Mouse (Mus musculus): ENCODE results near the gene Hid1. TPM values are rescaled to one million over a fixed set of nuclear protein-coding genes. Genes with fewer than 3 reads are reported as not detected.
"Not testable (repeated sequence)": the region's sequence is repeated elsewhere in the genome, so short reads cannot be mapped to it uniquely, and the experiment has no call there.

The Hid1 gene
- polyA plus RNA-seq, 1 experiment from 2014 or later = 16.1 TPM

GRCm38 (mm10) chr11:115400126-115400525 lies 32.6 kb upstream of the Hid1 start:
- ATAC-seq (ENCODE audit: insufficient read depth, low FRiP score, low TSS enrichment) (no peak), DNase-seq (ENCODE audit: low spot score) (no peak)
- Histone ChIP-seq H3K36me3 (ENCODE audit: control insufficient read depth, insufficient read depth, low read length) (no peaks in the 10 kb centered on the region), H3K4me3 (ENCODE audit: low read depth, low read length) (no peak overlapping the region), H3K4me1 (ENCODE audit: control insufficient read depth, insufficient read depth, low read length) (0 out of 2 replicates have a peak, but pooled peaks cover 2% of the 10 kb centered on the region), H3K9me3 (ENCODE audit: control insufficient read depth, low read length) (no peaks in the 10 kb centered on the region), H3K4me2 (ENCODE audit: low read depth) (no peak overlapping the region), H3K27ac (ENCODE audit: low read depth, low read length) (no peak overlapping the region), H3K9ac (ENCODE audit: low read length) (no peak overlapping the region), H3K27me3 (ENCODE audit: control insufficient read depth, insufficient read depth, low read length) (no peaks in the 10 kb centered on the region)
- 77% methylated on average over 3 of the region's 3 CpGs for WGBS

DNA sequence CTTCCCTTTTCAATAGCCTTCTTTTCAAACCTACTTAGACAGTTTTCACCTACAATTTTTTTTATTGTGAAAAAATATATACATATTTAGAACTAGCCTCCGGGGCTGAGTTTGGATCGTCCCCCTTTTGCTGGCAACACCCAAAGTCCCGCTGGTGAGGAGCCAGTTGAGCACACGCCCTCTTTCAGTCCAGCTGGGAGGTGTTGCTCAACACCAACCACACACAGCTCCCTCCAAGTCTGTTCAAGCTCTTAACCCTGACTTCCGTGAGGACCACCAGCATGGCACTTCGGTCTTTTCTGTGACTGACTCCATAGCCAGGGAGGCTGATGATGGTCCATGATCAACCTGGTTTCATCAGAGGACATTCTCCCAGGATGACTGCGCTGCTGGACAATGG lies 30.5 kb upstream of the Hid1 start:
- H3K27ac ChIP-seq (ENCODE audit: low read depth, low read length) = no peak overlapping the region
- H3K9ac ChIP-seq (ENCODE audit: low read length) = no peak overlapping the region
- DNase-seq (ENCODE audit: low spot score) = no peak
- no peaks in the 10 kb centered on the region for H3K36me3 ChIP-seq (ENCODE audit: control insufficient read depth, insufficient read depth, low read length)
- H3K4me3 ChIP-seq (ENCODE audit: low read depth, low read length) = no peak overlapping the region
- H3K4me1 ChIP-seq (ENCODE audit: control insufficient read depth, insufficient read depth, low read length) = no peaks in the 10 kb centered on the region
- H3K9me3 ChIP-seq (ENCODE audit: control insufficient read depth, low read length) = no peaks in the 10 kb centered on the region
- WGBS = 83% methylated on average over 7 of the region's 7 CpGs
- H3K27me3 ChIP-seq (ENCODE audit: control insufficient read depth, insufficient read depth, low read length) = no peaks in the 10 kb centered on the region
- no peak for ATAC-seq (ENCODE audit: insufficient read depth, low FRiP score, low TSS enrichment)
- H3K4me2 ChIP-seq (ENCODE audit: low read depth) = no peak overlapping the region

GRCm38 (mm10) chr11:115393721-115394325 lies 26.3 kb upstream of the Hid1 start:
- ATAC-seq (ENCODE audit: insufficient read depth, low FRiP score, low TSS enrichment) = no peak
- no peaks in the 10 kb centered on the region for H3K9me3 ChIP-seq (ENCODE audit: control insufficient read depth, low read length)
- H3K4me1 ChIP-seq (ENCODE audit: control insufficient read depth, insufficient read depth, low read length) = no peaks in the 10 kb centered on the region
- H3K36me3 ChIP-seq (ENCODE audit: control insufficient read depth, insufficient read depth, low read length) = peaks cover 5% of the 10 kb centered on the region; the same call in 1 of the 2 replicates
- no peak overlapping the region for H3K27ac ChIP-seq (ENCODE audit: low read depth, low read length)
- no peaks in the 10 kb centered on the region for H3K27me3 ChIP-seq (ENCODE audit: control insufficient read depth, insufficient read depth, low read length)
- WGBS = 61% methylated on average over 33 of the region's 34 CpGs
- H3K4me3 ChIP-seq (ENCODE audit: low read depth, low read length) = no peak overlapping the region
- no peak overlapping the region for H3K4me2 ChIP-seq (ENCODE audit: low read depth)
- no peak overlapping the region; the same call in 1 of the 2 replicates for H3K9ac ChIP-seq (ENCODE audit: low read length)
- no peak for DNase-seq (ENCODE audit: low spot score)

GRCm38 (mm10) chr11:115391358-115391757 lies 23.8 kb upstream of the Hid1 start:
- Histone ChIP-seq H3K36me3 (ENCODE audit: control insufficient read depth, insufficient read depth, low read length) (peaks cover 5% of the 10 kb centered on the region; the same call in 1 of the 2 replicates), H3K4me3 (ENCODE audit: low read depth, low read length) (no peak overlapping the region), H3K4me1 (ENCODE audit: control insufficient read depth, insufficient read depth, low read length) (no peaks in the 10 kb centered on the region), H3K9ac (ENCODE audit: low read length) (no peak overlapping the region), H3K4me2 (ENCODE audit: low read depth) (no peak overlapping the region), H3K27me3 (ENCODE audit: control insufficient read depth, insufficient read depth, low read length) (no peaks in the 10 kb centered on the region), H3K9me3 (ENCODE audit: control insufficient read depth, low read length) (no peaks in the 10 kb centered on the region), H3K27ac (ENCODE audit: low read depth, low read length) (no peak overlapping the region)
- ATAC-seq (ENCODE audit: insufficient read depth, low FRiP score, low TSS enrichment) (no peak), DNase-seq (ENCODE audit: low spot score) (no peak)
- 88% methylated on average over 7 of the region's 7 CpGs for WGBS

DNA sequence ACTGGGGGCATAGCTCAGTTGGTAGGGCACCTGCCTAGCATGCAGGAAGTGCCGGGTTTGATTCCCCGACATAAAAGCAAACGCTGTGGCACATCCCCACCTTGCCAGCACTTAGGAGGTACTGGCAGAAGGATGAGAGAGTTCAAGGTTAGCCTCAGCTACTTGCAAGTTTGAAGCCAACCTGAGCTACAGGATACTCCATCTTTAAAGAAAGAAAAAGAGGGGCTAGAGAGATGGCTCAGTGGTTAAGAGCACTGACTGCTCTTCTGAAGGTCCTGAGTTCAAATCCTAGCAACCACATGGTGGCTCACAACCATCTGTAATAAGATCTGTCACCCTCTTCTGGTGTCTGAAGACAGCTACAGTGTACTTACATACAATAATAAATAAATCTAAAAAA lies 19.3 kb upstream of the Hid1 start:
- DNase-seq (ENCODE audit: low spot score); H3K9ac ChIP-seq (ENCODE audit: low read length); H3K4me2 ChIP-seq (ENCODE audit: low read depth); H3K9me3 ChIP-seq (ENCODE audit: control insufficient read depth, low read length); H3K27me3 ChIP-seq (ENCODE audit: control insufficient read depth, insufficient read depth, low read length); H3K27ac ChIP-seq (ENCODE audit: low read depth, low read length); H3K4me3 ChIP-seq (ENCODE audit: low read depth, low read length); ATAC-seq (ENCODE audit: insufficient read depth, low FRiP score, low TSS enrichment); H3K36me3 ChIP-seq (ENCODE audit: control insufficient read depth, insufficient read depth, low read length): not testable (repeated sequence)
- peaks cover 22% of the 10 kb centered on the region for H3K4me1 ChIP-seq (ENCODE audit: control insufficient read depth, insufficient read depth, low read length)
- WGBS = 92% methylated on average over 3 of the region's 3 CpGs

- WGBS = 82% methylated on average over 5 of the region's 5 CpGs
- Histone ChIP-seq H3K27me3 (ENCODE audit: control insufficient read depth, insufficient read depth, low read length) (no peaks in the 10 kb centered on the region), H3K4me3 (ENCODE audit: low read depth, low read length) (no peak overlapping the region), H3K4me2 (ENCODE audit: low read depth) (no peak overlapping the region), H3K9me3 (ENCODE audit: control insufficient read depth, low read length) (no peaks in the 10 kb centered on the region), H3K4me1 (ENCODE audit: control insufficient read depth, insufficient read depth, low read length) (peaks cover 22% of the 10 kb centered on the region), H3K27ac (ENCODE audit: low read depth, low read length) (no peak overlapping the region), H3K9ac (ENCODE audit: low read length) (no peak overlapping the region), H3K36me3 (ENCODE audit: control insufficient read depth, insufficient read depth, low read length) (no peaks in the 10 kb centered on the region; the same call in 1 of the 2 replicates)
- ATAC-seq (ENCODE audit: insufficient read depth, low FRiP score, low TSS enrichment) (no peak), DNase-seq (ENCODE audit: low spot score) (no peak)
These were observed 17.0 kb upstream of the Hid1 start for GRCm38 (mm10) chr11:115384587-115384986.

- H3K4me2 ChIP-seq (ENCODE audit: low read depth) = peak overlapping the region; percentile 87
- H3K4me1 ChIP-seq (ENCODE audit: control insufficient read depth, insufficient read depth, low read length) = peaks cover 22% of the 10 kb centered on the region
- no peaks in the 10 kb centered on the region for H3K27me3 ChIP-seq (ENCODE audit: control insufficient read depth, insufficient read depth, low read length)
- no peaks in the 10 kb centered on the region; the same call in 1 of the 2 replicates for H3K36me3 ChIP-seq (ENCODE audit: control insufficient read depth, insufficient read depth, low read length)
- 0 out of 2 replicates have a peak overlapping the region, but pooled peaks have one; percentile 6 for H3K27ac ChIP-seq (ENCODE audit: low read depth, low read length)
- no peak overlapping the region for H3K4me3 ChIP-seq (ENCODE audit: low read depth, low read length)
- DNase-seq (ENCODE audit: low spot score) (peak; percentile 46), ATAC-seq (ENCODE audit: insufficient read depth, low FRiP score, low TSS enrichment) (no peak)
- no peaks in the 10 kb centered on the region for H3K9me3 ChIP-seq (ENCODE audit: control insufficient read depth, low read length)
- peak overlapping the region; percentile 40 for H3K9ac ChIP-seq (ENCODE audit: low read length)
- WGBS = 66% methylated on average over 16 of the region's 16 CpGs
These were observed 16.3 kb upstream of the Hid1 start for GRCm38 (mm10) chr11:115383701-115384474.

GRCm38 (mm10) chr11:115382891-115383290 lies 15.3 kb upstream of the Hid1 start:
- no peaks in the 10 kb centered on the region; the same call in 1 of the 2 replicates for H3K36me3 ChIP-seq (ENCODE audit: control insufficient read depth, insufficient read depth, low read length)
- 20% methylated on average over 5 of the region's 5 CpGs for WGBS
- no peak for DNase-seq (ENCODE audit: low spot score)

More at GRCm38 (mm10) chr11:115382891-115383290, 15.3 kb upstream of the Hid1 start:
- ATAC-seq (ENCODE audit: insufficient read depth, low FRiP score, low TSS enrichment) = no peak
- peak overlapping the region; percentile 87 for H3K4me2 ChIP-seq (ENCODE audit: low read depth)
- H3K9ac ChIP-seq (ENCODE audit: low read length) = peak overlapping the region; percentile 96
- peaks cover 22% of the 10 kb centered on the region for H3K4me1 ChIP-seq (ENCODE audit: control insufficient read depth, insufficient read depth, low read length)
- H3K9me3 ChIP-seq (ENCODE audit: control insufficient read depth, low read length) = no peaks in the 10 kb centered on the region
- no peak overlapping the region for H3K27ac ChIP-seq (ENCODE audit: low read depth, low read length)
- no peaks in the 10 kb centered on the region for H3K27me3 ChIP-seq (ENCODE audit: control insufficient read depth, insufficient read depth, low read length)
- peak overlapping the region; percentile 82 for H3K4me3 ChIP-seq (ENCODE audit: low read depth, low read length)

Measured in neural tube, embryonic 11.5 days (tissue).